Mouse (Mus musculus) G1E-ER4 (cell line): ENCODE data around the gene Gm45261. TPM values are rescaled to one million over a fixed set of nuclear protein-coding genes. Genes with fewer than 3 reads are reported as not detected.

Experiments
- GATA1 ChIP-seq: IDR thresholded peaks from one replicate; pipeline ENCODE4 v1.8.0; 2012; ENCODE audit warnings: low read length, inconsistent platforms
- polyA plus RNA-seq: library from polyadenylated mRNA; stranded (reverse); fragments of >175 nt; gene quantifications from 2 replicates; pipeline ENCODE4 v1.2.3, GENCODE M21; 2012

Gm45261 gene
- polyA plus RNA-seq, 1 experiment = not detected

DNA sequence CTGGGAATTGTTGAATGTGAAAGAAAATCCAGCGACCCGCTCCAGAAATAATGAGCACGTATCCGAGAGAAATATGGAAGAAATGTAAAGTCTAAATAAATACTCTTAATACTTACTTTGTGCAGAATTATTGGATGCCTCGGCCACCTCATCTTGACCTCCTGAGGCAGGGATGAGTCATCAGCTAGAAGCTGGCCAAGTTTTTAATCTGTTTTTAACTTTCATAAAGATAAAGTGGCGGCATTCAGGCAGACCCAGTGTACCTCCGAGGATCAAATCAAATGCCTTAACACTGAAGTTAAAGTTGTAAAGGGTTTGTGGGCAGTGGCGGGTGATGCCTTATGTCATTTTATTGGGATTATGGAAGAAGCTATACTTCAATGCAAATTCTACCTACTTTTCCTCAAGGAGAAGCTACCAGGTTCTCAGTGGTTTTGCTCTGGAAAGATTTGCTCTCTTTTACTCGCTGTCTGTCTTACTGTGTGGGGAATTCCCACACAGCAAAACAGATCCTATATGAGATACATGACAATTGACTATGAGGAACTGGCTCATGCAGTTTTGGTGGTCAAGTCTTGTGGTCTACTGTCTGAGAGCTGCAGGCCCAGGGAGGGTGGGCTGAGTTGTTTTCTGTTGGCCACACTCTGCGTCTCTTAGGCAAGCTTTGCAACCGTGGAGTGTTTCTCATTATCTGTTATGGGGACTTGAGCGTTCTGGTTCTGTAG lies 42.8 kb downstream of the Gm45261 start:
- TF ChIP-seq GATA1 = no peak

DNA sequence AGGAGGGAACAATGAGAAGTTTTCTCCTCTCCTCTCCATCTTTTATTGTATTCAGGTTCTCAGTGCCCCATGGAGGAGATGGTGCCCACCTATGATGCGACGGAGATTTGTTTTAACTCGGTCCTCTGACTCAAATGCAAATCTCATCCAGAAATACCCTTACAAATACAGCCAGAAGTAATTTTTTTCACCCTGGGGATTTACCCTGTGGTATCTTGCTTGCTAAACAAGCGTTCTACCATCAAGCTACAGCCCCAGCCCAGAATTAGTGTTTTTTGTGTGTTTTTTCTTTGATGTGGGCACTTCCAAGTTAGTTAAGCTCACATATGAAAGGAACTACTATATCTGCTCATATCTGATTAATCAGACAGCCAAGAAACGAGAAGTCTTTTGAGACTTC lies 44.9 kb downstream of the Gm45261 start:
- no peak for TF ChIP-seq GATA1

DNA sequence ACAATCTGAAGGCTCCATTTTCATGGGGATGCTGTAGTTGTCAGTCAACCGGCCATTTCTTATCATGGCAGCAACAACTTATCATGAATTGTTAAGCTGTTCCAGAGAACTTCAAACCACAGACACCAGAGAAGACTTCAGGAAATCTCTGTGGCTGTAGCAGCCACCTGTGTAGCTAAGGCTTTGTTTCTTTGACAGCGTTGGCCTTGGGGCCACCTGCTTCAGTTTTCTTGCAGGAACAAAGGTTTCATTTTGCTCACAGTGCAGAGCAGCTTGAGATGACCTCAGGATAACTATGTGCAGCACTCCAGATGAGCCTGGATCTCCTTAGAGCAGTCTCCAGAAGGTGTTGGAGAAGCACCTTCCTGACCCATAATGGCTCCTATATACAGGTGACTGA lies 48.7 kb downstream of the Gm45261 start:
- TF ChIP-seq GATA1 = no peak

DNA sequence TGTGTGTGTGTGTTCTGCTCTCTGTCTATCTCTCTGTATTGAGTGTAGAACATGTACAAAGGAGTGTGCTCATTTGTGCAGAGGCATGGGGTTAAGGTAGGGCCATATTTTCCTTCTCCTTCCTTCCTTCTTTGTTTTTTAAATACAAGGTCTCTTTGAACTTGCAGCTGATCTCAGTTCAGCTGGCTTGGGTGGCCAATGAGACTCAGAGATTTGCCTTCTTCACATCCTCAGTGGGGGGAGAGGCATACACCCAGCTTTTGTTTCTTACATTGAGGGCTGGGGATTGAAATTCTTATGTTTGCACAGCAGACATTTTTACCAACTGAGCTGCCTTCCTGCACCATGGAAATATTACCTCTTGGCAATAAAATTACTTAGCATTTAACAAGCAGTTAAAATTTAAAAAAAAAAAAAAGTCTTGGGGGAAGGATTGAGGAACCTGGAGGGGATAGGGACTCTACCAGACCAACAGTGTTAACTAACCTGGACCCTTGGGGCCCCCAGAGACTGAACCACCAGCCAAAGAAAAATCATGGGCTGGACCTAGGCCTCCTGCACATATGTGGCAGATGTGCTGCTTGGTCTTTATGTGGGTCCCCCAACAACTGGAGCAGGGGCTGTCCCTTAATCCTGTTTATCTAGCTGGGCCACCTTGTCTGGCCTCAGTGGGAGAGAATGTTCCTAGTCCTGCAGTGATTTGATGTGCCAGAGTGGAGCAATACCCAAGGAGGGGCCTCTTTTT lies 50.8 kb downstream of the Gm45261 start:
- TF ChIP-seq GATA1 = no peak

DNA sequence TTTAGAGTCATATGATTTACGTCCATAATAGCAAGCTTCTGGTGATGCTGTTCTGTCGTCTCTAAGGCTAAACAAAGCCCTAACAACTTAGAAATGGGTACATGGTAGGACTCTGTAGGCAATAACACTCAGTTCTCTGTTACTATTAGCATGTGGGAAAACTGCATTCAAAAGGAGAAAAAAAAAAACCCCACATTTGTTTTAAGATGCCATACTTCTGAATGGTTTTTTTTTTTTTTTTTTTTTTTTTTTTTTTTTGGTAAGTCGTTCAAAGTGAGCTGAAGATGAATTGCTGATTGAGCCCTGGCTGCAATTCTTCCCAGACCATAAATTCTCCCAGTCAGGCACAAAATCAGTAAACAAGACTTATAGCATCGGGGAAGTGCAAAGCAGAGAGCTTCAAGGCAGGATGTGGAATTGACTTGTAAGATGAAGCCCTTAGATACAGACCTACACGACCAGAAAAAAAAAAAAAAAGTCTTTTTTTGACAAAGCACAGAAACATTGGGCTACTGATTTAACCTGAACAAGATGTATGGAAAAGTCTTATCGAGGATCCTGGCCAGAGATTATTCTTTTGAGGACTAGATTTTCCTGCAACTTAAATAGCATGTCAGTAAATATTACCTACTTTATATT lies 51.7 kb downstream of the Gm45261 start:
- TF ChIP-seq GATA1 = no peak

DNA sequence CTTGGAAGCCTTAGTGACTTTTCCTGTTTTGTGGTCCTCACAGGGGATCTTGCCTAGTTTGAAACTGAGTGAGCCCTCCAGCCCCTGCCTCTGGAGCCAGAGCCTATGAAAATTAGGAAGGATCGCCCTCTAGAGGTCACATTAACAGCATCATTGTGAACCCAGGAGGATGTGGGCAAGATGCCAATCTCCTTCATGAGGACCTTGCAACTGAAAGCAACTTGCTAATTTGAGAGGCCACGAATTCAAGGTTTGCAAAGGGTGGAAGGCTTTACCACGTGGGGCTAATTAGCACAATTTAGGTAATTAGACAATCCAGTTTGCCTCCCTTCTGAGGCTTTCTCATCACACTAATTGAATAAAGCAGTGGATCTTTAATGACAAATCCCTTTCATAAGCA lies 52.7 kb downstream of the Gm45261 start:
- no peak for TF ChIP-seq GATA1

DNA sequence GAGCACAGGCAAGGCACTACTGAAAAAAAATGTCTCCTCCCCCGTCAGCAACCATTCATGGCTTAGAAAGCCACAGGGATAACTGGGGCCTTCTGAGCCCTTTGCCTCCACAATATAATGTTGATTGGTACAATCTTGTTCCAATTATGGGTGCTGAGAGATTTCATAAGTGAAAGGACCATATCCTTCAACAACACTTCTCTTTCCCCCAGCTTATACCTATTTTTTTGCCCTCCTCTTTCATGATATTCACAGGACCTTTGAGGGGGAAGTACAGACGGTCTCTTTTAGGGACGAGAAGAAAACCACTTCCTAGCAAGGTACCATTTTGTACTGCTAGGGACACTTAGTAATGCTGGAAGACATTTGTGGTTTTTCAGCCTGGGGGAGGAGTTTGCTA lies 57.1 kb downstream of the Gm45261 start:
- TF ChIP-seq GATA1 = no peak

DNA sequence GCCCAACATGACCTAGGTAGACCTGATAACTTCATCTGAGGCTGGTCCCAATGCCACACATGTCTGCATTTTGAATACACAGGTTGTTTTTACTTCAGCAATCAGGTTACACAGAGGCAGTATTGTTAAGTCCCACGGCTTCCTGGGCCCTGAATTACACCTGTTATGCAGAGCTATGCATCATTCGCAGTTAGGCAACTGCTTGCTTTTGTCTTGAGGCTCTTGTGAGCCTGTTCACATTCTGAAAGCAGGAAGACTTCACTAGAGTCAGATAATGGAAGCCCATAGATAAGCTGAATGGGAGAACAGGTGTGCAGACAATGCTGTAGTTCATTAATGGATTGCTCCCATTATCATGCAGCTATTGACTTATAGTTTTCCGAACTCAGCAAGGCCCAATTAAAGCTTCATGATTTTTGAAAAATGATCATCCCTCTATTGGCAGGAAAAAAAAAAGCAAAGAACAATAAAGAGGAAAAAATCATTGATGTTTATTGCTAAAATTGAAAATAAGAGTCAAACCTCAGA lies 57.8 kb downstream of the Gm45261 start:
- TF ChIP-seq GATA1 = no peak

DNA sequence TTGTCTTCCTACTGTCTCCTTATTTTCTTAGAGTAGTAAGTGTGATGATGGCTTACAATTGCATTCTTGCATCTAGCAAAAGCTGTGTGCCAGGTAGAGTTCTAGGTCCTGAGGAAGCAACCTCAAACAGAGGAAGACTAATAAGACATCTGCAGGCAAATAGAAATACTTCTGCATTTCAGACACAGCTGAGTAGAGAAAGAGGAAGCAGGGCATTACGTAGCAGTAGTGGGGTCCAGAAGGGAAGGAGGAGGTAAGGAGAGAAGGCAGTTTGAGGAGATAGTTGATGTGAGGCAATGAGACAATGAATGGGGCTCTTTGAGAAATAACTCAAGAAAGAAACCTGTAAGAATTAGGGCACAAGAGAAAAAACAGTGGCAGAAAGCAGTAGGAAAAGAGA lies 59.3 kb downstream of the Gm45261 start:
- TF ChIP-seq GATA1 = no peak

Other genes with a start within 250 kb of the Gm45261 start
- not detected in 2 replicates for gene Fam124b, start 243.0 kb downstream of the Gm45261 start, polyA plus RNA-seq
- gene Cul3, start 121.0 kb downstream of the Gm45261 start, polyA plus RNA-seq = 12.4 and 17.9 TPM in 2 replicates